Mouse (Mus musculus): ENCODE measurements around the gene Hcfc1r1.

GRCm38 (mm10) chr17:23675127-23675526 is 1.7 kb downstream of the Hcfc1r1 start:
- TF ChIP-seq FLI1 (IDR thresholded peaks at IDR 0.05; ENCODE audit: low read length), result no peak
- TF ChIP-seq GATA1 (IDR thresholded peaks at IDR 0.05; ENCODE audit: borderline replicate concordance, low read length), result no peak

All from megakaryocyte, embryonic 14.5 days (primary cell).